Mouse (Mus musculus): ENCODE measurements around the gene Il23r. TPM values are rescaled to one million over a fixed set of nuclear protein-coding genes. Genes with fewer than 3 reads are reported as not detected.

Gene Il23r
- total and polyA plus RNA-seq, 3 experiments, result not detected

GRCm38 (mm10) chr6:67415276-67415675 is 76.4 kb downstream of the Il23r start:
- Histone ChIP-seq H3K9me3 (replicated peaks; ENCODE audit: low read length) (no peaks in the 10 kb centered on the region), H3K27ac (ENCODE audit: insufficient read depth, low read depth) (no peak overlapping the region), H3K9ac (ENCODE audit: insufficient read depth, low read depth) (no peak overlapping the region), H3K79me2 (replicated peaks; ENCODE audit: control insufficient read depth, extremely low read depth, insufficient read depth, poor library complexity, severe bottlenecking) (no peaks in the 10 kb centered on the region), H3K4me2 (ENCODE audit: insufficient read depth, low read depth, poor library complexity, severe bottlenecking) (peak overlapping the region; percentile 13), H3K4me1 (ENCODE audit: control insufficient read depth in 1 of 2, insufficient read depth in 2 of 2) (0 out of 4 replicates have a peak, but pooled peaks cover 0 to 6% of the 10 kb centered on the region in 2 experiments), H3K27me3 (replicated peaks) (no peaks in the 10 kb centered on the region), H3K36me3 (replicated peaks in 1 of 2; ENCODE audit: control insufficient read depth in 1 of 2, insufficient read depth in 1 of 2, low read length in 1 of 2) (no peaks in the 10 kb centered on the region), H3K4me3 (replicated peaks in 1 of 3; ENCODE audit: low read depth in 2 of 3, low read length in 2 of 3, poor library complexity in 1 of 3) (no peak overlapping the region)
- in situ Hi-C loops (cut with MboI; ENCODE audit: low pct_ligation_motif_present, low pct_unique_long_range_greater_than_20kb, low sequenced_read_pairs), result no loop called here
- DNase-seq (ENCODE audit: extremely low read depth), result no peak
- TF ChIP-seq POLR2A (IDR thresholded peaks at IDR 0.05; ENCODE audit: low read depth, low read length) (no peak), JUN (IDR thresholded peaks at IDR 0.05; ENCODE audit: insufficient read depth, low read depth, low read length) (no peak), ZNF384 (IDR thresholded peaks at IDR 0.05; ENCODE audit: low read depth, low read length) (no peak), EP300 (IDR thresholded peaks at IDR 0.05; ENCODE audit: low read length) (no peak), MEF2A (IDR thresholded peaks at IDR 0.05; ENCODE audit: borderline replicate concordance, low read depth, low read length) (no peak), CHD1 (IDR thresholded peaks at IDR 0.05; ENCODE audit: low read depth, low read length) (no peak), RAD21 (IDR thresholded peaks at IDR 0.05; ENCODE audit: low read depth, low read length) (no peak), ZKSCAN1 (IDR thresholded peaks at IDR 0.05; ENCODE audit: borderline replicate concordance, low read depth, low read length) (no peak), HCFC1 (IDR thresholded peaks at IDR 0.05; ENCODE audit: low read depth, low read length) (no peak), ZC3H11A (IDR thresholded peaks at IDR 0.05; ENCODE audit: low read depth, low read length) (no peak), CHD2 (IDR thresholded peaks at IDR 0.05; ENCODE audit: low read length) (no peak), MXI1 (IDR thresholded peaks at IDR 0.05; ENCODE audit: low read depth, low read length) (no peak), USF1 (IDR thresholded peaks at IDR 0.05; ENCODE audit: low read depth, low read length) (no peak), PAX5 (IDR thresholded peaks at IDR 0.05; ENCODE audit: low read length) (no peak)
- dilution Hi-C loops (cut with MboI; ENCODE audit: extremely low pct_ligation_motif_present, extremely low pct_unique_long_range_greater_than_20kb, low sequenced_read_pairs), result no loop called here

DNA sequence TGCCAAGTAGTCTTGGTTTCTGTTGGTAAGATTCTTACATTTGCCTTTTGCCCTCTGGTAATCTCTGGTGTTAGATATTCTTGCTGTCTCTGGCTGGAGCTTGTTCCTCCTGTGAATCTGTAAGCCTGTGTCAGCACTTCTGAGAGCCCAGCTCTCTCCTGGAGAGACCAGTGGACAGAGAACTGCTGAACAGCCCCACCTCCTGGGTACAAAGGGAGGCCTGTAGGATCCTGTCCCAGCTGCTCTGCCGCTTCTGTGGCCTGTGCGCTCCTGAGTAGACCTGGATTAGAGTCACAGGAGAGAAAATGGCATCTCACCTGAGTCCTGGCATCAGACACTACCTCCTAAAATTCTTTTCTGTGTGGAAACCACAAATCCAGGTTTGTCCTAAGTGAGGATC is 78.3 kb downstream of the Il23r start:
- Histone ChIP-seq H3K4me2 (ENCODE audit: insufficient read depth, low read depth, poor library complexity, severe bottlenecking) (no peak overlapping the region), H3K27me3 (replicated peaks) (no peaks in the 10 kb centered on the region), H3K27ac (ENCODE audit: insufficient read depth, low read depth) (no peak overlapping the region), H3K4me3 (replicated peaks in 1 of 3; ENCODE audit: low read depth in 2 of 3, low read length in 2 of 3, poor library complexity in 1 of 3) (no peak overlapping the region), H3K4me1 (ENCODE audit: control insufficient read depth in 1 of 2, insufficient read depth in 2 of 2) (0 out of 4 replicates have a peak, but pooled peaks cover 0 to 6% of the 10 kb centered on the region in 2 experiments), H3K79me2 (replicated peaks; ENCODE audit: control insufficient read depth, extremely low read depth, insufficient read depth, poor library complexity, severe bottlenecking) (no peaks in the 10 kb centered on the region), H3K36me3 (replicated peaks in 1 of 2; ENCODE audit: control insufficient read depth in 1 of 2, insufficient read depth in 1 of 2, low read length in 1 of 2) (no peaks in the 10 kb centered on the region), H3K9ac (ENCODE audit: insufficient read depth, low read depth) (no peak overlapping the region), H3K9me3 (replicated peaks; ENCODE audit: low read length) (no peaks in the 10 kb centered on the region)
- TF ChIP-seq PAX5 (IDR thresholded peaks at IDR 0.05; ENCODE audit: low read length) (no peak), CTCF (conservative IDR thresholded peaks at IDR 0.05 in 1 of 2, IDR thresholded peaks at IDR 0.05 in 1 of 2; ENCODE audit: low read depth in 2 of 2, low read length in 2 of 2) (peak in 1 of 2 experiments; percentile 11; a peak in 1 of 4 replicates)
- dilution Hi-C loops (cut with MboI; ENCODE audit: extremely low pct_ligation_motif_present, extremely low pct_unique_long_range_greater_than_20kb, low sequenced_read_pairs) (no loop called here), in situ Hi-C loops (cut with MboI; ENCODE audit: low pct_ligation_motif_present, low pct_unique_long_range_greater_than_20kb, low sequenced_read_pairs) (no loop called here)
- no peak for DNase-seq (ENCODE audit: extremely low read depth)

DNA sequence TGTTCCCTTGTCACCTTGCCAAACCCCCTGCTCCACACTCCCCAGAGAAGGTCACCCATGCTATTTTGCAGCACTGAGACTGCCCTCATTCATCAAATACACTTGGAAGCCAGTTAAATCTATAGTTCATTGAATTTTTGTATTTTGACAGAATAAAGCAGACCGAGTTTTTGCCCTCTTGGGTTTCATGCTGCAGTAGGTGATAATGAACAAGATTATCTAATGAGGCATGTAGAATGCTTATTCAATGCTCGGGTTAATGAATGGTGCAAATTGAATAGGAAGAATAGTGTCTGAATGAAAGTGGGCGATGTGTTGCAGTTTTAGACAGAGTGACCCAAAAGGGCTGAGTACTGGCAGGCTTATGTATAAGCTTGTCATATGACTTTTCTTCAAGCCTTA is 86.4 kb downstream of the Il23r start:
- Histone ChIP-seq H3K4me3 (replicated peaks in 1 of 3; ENCODE audit: low read depth in 2 of 3, low read length in 2 of 3, poor library complexity in 1 of 3) (no peak overlapping the region), H3K9me3 (replicated peaks; ENCODE audit: low read length) (no peaks in the 10 kb centered on the region), H3K4me1 (ENCODE audit: control insufficient read depth in 1 of 2, insufficient read depth in 2 of 2) (no peaks in the 10 kb centered on the region), H3K27me3 (replicated peaks) (no peaks in the 10 kb centered on the region), H3K36me3 (replicated peaks in 1 of 2; ENCODE audit: control insufficient read depth in 1 of 2, insufficient read depth in 1 of 2, low read length in 1 of 2) (no peaks in the 10 kb centered on the region), H3K4me2 (ENCODE audit: insufficient read depth, low read depth, poor library complexity, severe bottlenecking) (no peak overlapping the region), H3K27ac (ENCODE audit: insufficient read depth, low read depth) (no peak overlapping the region), H3K9ac (ENCODE audit: insufficient read depth, low read depth) (no peak overlapping the region), H3K79me2 (replicated peaks; ENCODE audit: control insufficient read depth, extremely low read depth, insufficient read depth, poor library complexity, severe bottlenecking) (no peaks in the 10 kb centered on the region)
- no peak for TF ChIP-seq MEF2A (IDR thresholded peaks at IDR 0.05; ENCODE audit: borderline replicate concordance, low read depth, low read length)
- no peak for TF ChIP-seq KAT2A (IDR thresholded peaks at IDR 0.05; ENCODE audit: insufficient replicate concordance, low read length)
- TF ChIP-seq SIN3A (IDR thresholded peaks at IDR 0.05; ENCODE audit: low read length), result no peak
- TF ChIP-seq RAD21 (IDR thresholded peaks at IDR 0.05; ENCODE audit: low read depth, low read length), result no peak
- TF ChIP-seq CHD2 (IDR thresholded peaks at IDR 0.05; ENCODE audit: low read length), result no peak
- TF ChIP-seq MAZ (IDR thresholded peaks at IDR 0.05; ENCODE audit: low read depth, low read length), result no peak
- TF ChIP-seq ELF1 (IDR thresholded peaks at IDR 0.05; ENCODE audit: low read depth, low read length), result no peak
- DNase-seq (ENCODE audit: extremely low read depth), result no peak
- in situ Hi-C loops (cut with MboI; ENCODE audit: low pct_ligation_motif_present, low pct_unique_long_range_greater_than_20kb, low sequenced_read_pairs) (no loop called here), dilution Hi-C loops (cut with MboI; ENCODE audit: extremely low pct_ligation_motif_present, extremely low pct_unique_long_range_greater_than_20kb, low sequenced_read_pairs) (no loop called here)

Measured in CH12.LX (cell line).